Mouse (Mus musculus) kidney, adult 2 months (tissue): ENCODE measurements at regions not wholly inside any gene's neighbourhood (a gene's known extent, or its start where the extent isn't known, plus 50 kb on each side); places are given as distances from the start of the nearest gene placed in this dataset.

ENCODE experiments used
- CTCF ChIP-seq: fragments of 200-500 bp; conservative IDR thresholded peaks from 2 replicates; pipeline ENCODE4 v1.5.1; 2011; ENCODE audit warnings: low read depth, mild to moderate bottlenecking, control low read depth, low read length, moderate library complexity, mixed read lengths; ENCODE audit not compliant: insufficient read depth, insufficient read length
- POLR2A ChIP-seq: fragments of 200-500 bp; IDR thresholded peaks from one replicate; pipeline ENCODE4 v1.6.1; 2011; ENCODE audit warnings: low read depth, low read length, control low read depth

GRCm38 (mm10) chr17:48823921-48824320 is 108.3 kb upstream of the Lrfn2 start:
- TF ChIP-seq CTCF (no peak), POLR2A (no peak)
